In genomic region chr6:37735288-37735961, GRCm38 (mm10) we compare ENCODE assay signal across 11 mouse cellular contexts.
DNase-seq lines count a peak whose midpoint lies in the region; ATAC-seq and TF ChIP-seq lines count a peak whose summit lies in the region.
"Had no signal": no experiment of that assay in that cellular context is flagged by ENCODE, and none has a peak within 500 bp of the region (broad histone marks: within the 10 kb centered on the region; RNA-seq: fewer than 3 reads in every experiment).

No protein-coding gene starts in this region.

- H3K36me3 ChIP-seq in heart, embryonic 16.5 days (ENCODE audit: control insufficient read depth, insufficient read depth): 0 out of 2 replicates have a peak, but pooled peaks cover 2% of the 10 kb centered on the region
- H3K36me3 ChIP-seq in stomach, postnatal 0 days (ENCODE audit: control insufficient read depth, insufficient read depth, low read length): no peaks in the 10 kb centered on the region
- H3K36me3 ChIP-seq: hindbrain, embryonic 13.5 days; limb, embryonic 15.5 days had no signal

- peaks cover 6% of the 10 kb centered on the region for H3K9me3 ChIP-seq in heart, embryonic 16.5 days (replicated peaks; ENCODE audit: control insufficient read depth, low read length)
- no peaks in the 10 kb centered on the region for H3K9me3 ChIP-seq in stomach, postnatal 0 days (ENCODE audit: control insufficient read depth, low read length)
- H3K9me3 ChIP-seq: limb, embryonic 15.5 days had no signal

- peak; percentile 36 to 67 for DNase-seq in adrenal gland, adult (ENCODE audit: inconsistent age in 2 of 2, low spot score in 1 of 2)
- DNase-seq in adrenal gland, adult 18-20 months (ENCODE audit: low spot score in 2 of 2): no peak
- DNase-seq in 416B (ENCODE audit: low read depth): peak; percentile 26
- peak; percentile 32 to 56 for DNase-seq in kidney, postnatal 25 days
- DNase-seq in layer of hippocampus, adult 8-10 months (ENCODE audit: low spot score in 2 of 2): no peak
- DNase-seq in retina, embryonic 14.5 days (ENCODE audit: low spot score): no peak
- no peak for DNase-seq in stomach, postnatal 0 days (ENCODE audit: low spot score)
- DNase-seq: thymus, postnatal 25 days had no signal

- no peaks in the 10 kb centered on the region for H3K27me3 ChIP-seq in heart, embryonic 16.5 days (ENCODE audit: control insufficient read depth, insufficient read depth, low read length)
- no peaks in the 10 kb centered on the region for H3K27me3 ChIP-seq in stomach, postnatal 0 days (ENCODE audit: control insufficient read depth, insufficient read depth, low read length)
- H3K27me3 ChIP-seq: hindbrain, embryonic 13.5 days; limb, embryonic 15.5 days had no signal

- H3K4me3 ChIP-seq in heart, embryonic 16.5 days (ENCODE audit: low read length): no peak overlapping the region
- H3K4me3 ChIP-seq in stomach, postnatal 0 days (ENCODE audit: low read depth, low read length): no peak overlapping the region
- H3K4me3 ChIP-seq: hindbrain, embryonic 13.5 days; limb, embryonic 15.5 days had no signal

- TF ChIP-seq EP300 in stomach, postnatal 0 days (optimal IDR thresholded peaks at IDR 0.05): no peak

- no peak overlapping the region for H3K4me2 ChIP-seq in heart, embryonic 16.5 days (ENCODE audit: low read depth, low read length)
- H3K4me2 ChIP-seq in stomach, postnatal 0 days (replicated peaks; ENCODE audit: low read depth): no peak overlapping the region
- H3K4me2 ChIP-seq: hindbrain, embryonic 13.5 days; limb, embryonic 15.5 days had no signal

- peak overlapping the region; percentile 70 for H3K27ac ChIP-seq in heart, embryonic 16.5 days (ENCODE audit: low read length)
- no peak overlapping the region for H3K27ac ChIP-seq in stomach, postnatal 0 days (replicated peaks)
- H3K27ac ChIP-seq: hindbrain, embryonic 13.5 days; limb, embryonic 15.5 days had no signal

- 54% methylated on average over 4 of the region's 4 CpGs for WGBS in heart, embryonic 16.5 days
- whole genome bisulfite sequencing in stomach, postnatal 0 days: 56% methylated on average over 4 of the region's 4 CpGs

- H3K9ac ChIP-seq in heart, embryonic 16.5 days (ENCODE audit: low read length): no peak overlapping the region
- no peak overlapping the region for H3K9ac ChIP-seq in stomach, postnatal 0 days (ENCODE audit: low read length)
- H3K9ac ChIP-seq: hindbrain, embryonic 13.5 days; limb, embryonic 15.5 days had no signal

- peak; percentile 47; the same call in 1 of the 2 replicates for ATAC-seq in heart, embryonic 16.5 days (replicated peaks; ENCODE audit: extremely low read depth, insufficient read depth, low FRiP score)
- no peak for ATAC-seq in stomach, postnatal 0 days (ENCODE audit: low FRiP score, low TSS enrichment)

- TF ChIP-seq CTCF in stomach, postnatal 0 days (IDR thresholded peaks at IDR 0.05; ENCODE audit: low read depth): no peak

- H3K4me1 ChIP-seq in heart, embryonic 16.5 days (ENCODE audit: control insufficient read depth, insufficient read depth, low read length): peaks cover 2% of the 10 kb centered on the region; the same call in 1 of the 2 replicates
- H3K4me1 ChIP-seq in stomach, postnatal 0 days (replicated peaks; ENCODE audit: control insufficient read depth, insufficient read depth): no peaks in the 10 kb centered on the region

Comparison
In these comparisons a context has a peak if more than half of its experiments do, and no peak if none do; other contexts are left out.
1. DNase-seq: peak in adrenal gland, adult (2 of 2), 416B (single experiment) and kidney, postnatal 25 days (2 of 2); none in adrenal gland, adult 18-20 months (0 of 2), layer of hippocampus, adult 8-10 months (0 of 2), retina, embryonic 14.5 days (single experiment) and stomach, postnatal 0 days (single experiment).